Mouse (Mus musculus) hindbrain, embryonic 11.5 days (tissue): Measurements from ENCODE around the gene Mvb12b. TPM values are rescaled to one million over a fixed set of nuclear protein-coding genes. Genes with fewer than 3 reads are reported as not detected.

Experiments
- ATAC-seq: fragments of 200-750 bp; cut with Nextera tagmentation; 2 replicates; pipeline ENCODE4 v1.8.0; 2017; ENCODE audit warnings: mild to moderate bottlenecking, moderate TSS enrichment, moderate library complexity; ENCODE audit not compliant: low FRiP score
- DNase-seq: peaks from one replicate; pipeline ENCODE4 v3.0.0-alpha.2; 2015; ENCODE audit warnings: low spot score
- H3K27ac ChIP-seq: fragments of 300-500 bp; sonication (generic); 2 replicates; pipeline ENCODE4 v1.5.1; 2014; ENCODE audit warnings: mild to moderate bottlenecking, low read depth, low read length
- H3K27me3 ChIP-seq: fragments of 300-500 bp; sonication (generic); 2 replicates; pipeline ENCODE4 v1.6.1; 2014; ENCODE audit warnings: mild to moderate bottlenecking, low read length, moderate library complexity, mixed read lengths; ENCODE audit not compliant: control insufficient read depth, insufficient read depth
- H3K36me3 ChIP-seq: fragments of 300-500 bp; sonication (generic); 2 replicates; pipeline ENCODE4 v1.6.1; 2014; ENCODE audit warnings: mild to moderate bottlenecking, low read length, moderate library complexity, mixed read lengths; ENCODE audit not compliant: control insufficient read depth, insufficient read depth
- H3K4me1 ChIP-seq: fragments of 300-500 bp; sonication (generic); replicated peaks from 2 replicates; pipeline ENCODE4 v1.6.1; 2014; ENCODE audit warnings: low read length, mixed read lengths; ENCODE audit not compliant: control insufficient read depth, insufficient read depth
- H3K4me2 ChIP-seq: fragments of 300-500 bp; sonication (generic); replicated peaks from 2 replicates; pipeline ENCODE4 v1.6.1; 2014; ENCODE audit warnings: mild to moderate bottlenecking, low read depth, low read length
- H3K4me3 ChIP-seq: fragments of 300-500 bp; sonication (generic); 2 replicates; pipeline ENCODE4 v1.5.1; 2014; ENCODE audit warnings: low read depth, low read length
- H3K9ac ChIP-seq: fragments of 300-500 bp; sonication (generic); 2 replicates; pipeline ENCODE4 v1.6.1; 2014; ENCODE audit warnings: low read depth, low read length
- H3K9me3 ChIP-seq: fragments of 300-500 bp; sonication (generic); 2 replicates; pipeline ENCODE4 v1.6.1; 2016; ENCODE audit warnings: low read length; ENCODE audit not compliant: control insufficient read depth
- WGBS: fragments of 180-500 bp; shearing (Covaris S2); extraction: QIAGEN DNeasy Blood & Tissue Kit; methylation state at CpG from one replicate; pipeline ENCODE4 v1.1.7; 2014; 5-methylcytosine and 5-hydroxymethylcytosine counted together
- polyA plus RNA-seq: library from polyadenylated mRNA; unstranded; fragments of >200 nt; fragmentation: Nextera tagmentation; extraction: Ambion mirVana; gene quantifications from 2 replicates; pipeline ENCODE4 v1.2.1, GENCODE M21; 2014

The Mvb12b gene
- polyA plus RNA-seq, 1 experiment from 2014 or later = 42.4 TPM

DNA sequence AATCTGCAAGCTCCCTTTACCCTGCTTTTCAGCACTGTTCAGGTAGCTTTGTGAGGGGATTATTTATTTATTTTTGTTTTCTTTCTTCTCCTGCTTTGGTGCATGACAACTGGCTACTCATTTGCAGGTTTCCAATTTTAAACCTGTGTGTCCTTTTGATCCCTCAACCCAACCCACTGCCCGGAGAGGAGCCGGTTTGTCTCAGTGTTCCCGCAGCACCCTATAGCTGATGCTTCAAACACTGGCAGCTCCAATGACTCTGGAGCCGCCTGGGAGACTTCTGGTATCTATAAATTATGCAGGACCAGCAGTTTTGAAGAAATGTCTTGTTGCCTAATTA, 16.6 kb downstream of the Mvb12b start:
- no peak overlapping the region for H3K4me2 ChIP-seq
- ATAC-seq (no peak), DNase-seq (no peak)
- no peaks in the 10 kb centered on the region for H3K9me3 ChIP-seq
- no peak overlapping the region for H3K27ac ChIP-seq
- 87% methylated on average over 4 of the region's 4 CpGs for WGBS
- H3K36me3 ChIP-seq = 0 out of 2 replicates have a peak, but pooled peaks cover 3% of the 10 kb centered on the region
- peaks cover 11% of the 10 kb centered on the region; the same call in 1 of the 2 replicates for H3K4me1 ChIP-seq
- no peak overlapping the region for H3K9ac ChIP-seq
- H3K27me3 ChIP-seq = no peaks in the 10 kb centered on the region
- H3K4me3 ChIP-seq = no peak overlapping the region

DNA sequence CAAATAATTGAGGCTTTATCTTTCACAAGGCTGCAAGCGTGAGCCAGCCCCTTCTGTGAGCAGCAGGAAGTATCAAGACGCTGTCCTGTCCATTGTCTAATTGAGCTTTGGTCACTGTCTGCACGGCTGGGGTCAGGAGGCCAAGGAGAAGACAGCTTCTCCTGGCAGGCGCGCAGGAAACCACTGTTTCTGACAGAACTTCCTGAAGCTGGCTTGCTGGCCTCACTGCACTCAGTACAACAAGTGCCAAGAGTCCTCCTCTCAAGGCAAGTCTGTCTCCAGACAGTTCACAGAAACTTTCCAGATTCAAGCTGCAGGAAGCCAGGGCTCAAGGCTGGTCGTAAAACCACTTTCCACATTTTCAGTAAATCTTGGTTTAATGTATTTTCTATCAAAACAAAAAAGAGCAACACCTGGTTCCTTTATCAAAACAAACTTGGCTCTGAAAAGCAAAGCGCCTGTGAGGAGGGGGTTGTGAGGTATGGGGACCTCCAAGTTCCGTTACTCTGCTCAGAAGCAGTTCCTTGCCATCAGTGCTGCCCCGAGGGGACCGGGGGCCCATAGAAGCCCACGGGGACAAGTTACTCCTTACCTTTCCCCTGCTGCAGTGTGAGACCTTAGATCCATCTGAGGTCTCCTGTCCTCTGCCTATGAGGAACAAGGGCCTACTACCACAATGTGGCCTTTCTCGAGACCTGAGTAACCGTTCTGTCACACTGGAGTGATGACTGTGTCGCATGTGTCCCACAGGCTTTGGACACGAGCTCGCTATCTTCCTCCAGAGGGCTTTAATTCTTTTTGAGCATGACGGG, 17.2 kb downstream of the Mvb12b start:
- 63% methylated on average over 17 of the region's 17 CpGs for WGBS
- 0 out of 2 replicates have a peak, but pooled peaks cover 3% of the 10 kb centered on the region for H3K36me3 ChIP-seq
- H3K27ac ChIP-seq = no peak overlapping the region
- H3K9ac ChIP-seq = no peak overlapping the region
- no peak overlapping the region for H3K4me2 ChIP-seq
- ATAC-seq (no peak), DNase-seq (no peak)
- H3K4me1 ChIP-seq = peaks cover 7% of the 10 kb centered on the region; the same call in 1 of the 2 replicates
- H3K9me3 ChIP-seq = no peaks in the 10 kb centered on the region
- no peak overlapping the region for H3K4me3 ChIP-seq
- H3K27me3 ChIP-seq = no peaks in the 10 kb centered on the region

DNA sequence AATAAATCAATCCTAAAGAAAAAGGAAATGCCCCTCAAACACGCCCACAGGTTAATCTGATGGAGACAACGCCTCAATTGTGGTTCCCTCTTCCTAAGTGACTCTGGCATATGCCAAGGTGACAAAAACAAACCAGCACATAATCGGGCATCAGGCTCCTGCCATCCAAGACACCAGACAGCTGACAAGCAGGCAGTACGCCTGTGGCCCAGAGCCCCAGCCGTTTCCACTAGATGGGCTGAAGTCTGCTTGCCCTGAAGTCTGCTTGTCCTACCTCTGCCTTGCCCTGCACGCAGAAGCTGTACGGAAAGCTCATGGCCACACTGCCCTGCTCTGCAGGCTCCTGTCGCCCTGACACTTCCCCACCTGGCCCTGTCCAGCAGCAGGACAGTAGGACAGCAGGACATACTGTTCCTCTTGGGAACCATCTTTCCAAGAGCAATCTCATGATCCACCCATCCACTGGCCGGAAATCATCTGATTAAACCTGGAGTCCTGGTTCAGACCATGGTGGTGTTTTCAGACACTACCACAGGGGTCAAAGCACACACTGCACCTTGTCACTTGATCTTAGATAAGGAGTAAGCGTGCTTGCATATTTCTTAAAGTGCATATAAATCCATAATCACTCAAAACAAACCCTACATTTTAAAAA, 17.9 kb downstream of the Mvb12b start:
- Histone ChIP-seq H3K4me3 (no peak overlapping the region), H3K27me3 (no peaks in the 10 kb centered on the region), H3K27ac (no peak overlapping the region), H3K36me3 (0 out of 2 replicates have a peak, but pooled peaks cover 3% of the 10 kb centered on the region), H3K4me1 (peaks cover 4% of the 10 kb centered on the region; the same call in 1 of the 2 replicates), H3K4me2 (no peak overlapping the region), H3K9me3 (no peaks in the 10 kb centered on the region), H3K9ac (no peak overlapping the region)
- ATAC-seq = no peak
- WGBS = 81% methylated on average over 10 of the region's 10 CpGs
- no peak for DNase-seq

DNA sequence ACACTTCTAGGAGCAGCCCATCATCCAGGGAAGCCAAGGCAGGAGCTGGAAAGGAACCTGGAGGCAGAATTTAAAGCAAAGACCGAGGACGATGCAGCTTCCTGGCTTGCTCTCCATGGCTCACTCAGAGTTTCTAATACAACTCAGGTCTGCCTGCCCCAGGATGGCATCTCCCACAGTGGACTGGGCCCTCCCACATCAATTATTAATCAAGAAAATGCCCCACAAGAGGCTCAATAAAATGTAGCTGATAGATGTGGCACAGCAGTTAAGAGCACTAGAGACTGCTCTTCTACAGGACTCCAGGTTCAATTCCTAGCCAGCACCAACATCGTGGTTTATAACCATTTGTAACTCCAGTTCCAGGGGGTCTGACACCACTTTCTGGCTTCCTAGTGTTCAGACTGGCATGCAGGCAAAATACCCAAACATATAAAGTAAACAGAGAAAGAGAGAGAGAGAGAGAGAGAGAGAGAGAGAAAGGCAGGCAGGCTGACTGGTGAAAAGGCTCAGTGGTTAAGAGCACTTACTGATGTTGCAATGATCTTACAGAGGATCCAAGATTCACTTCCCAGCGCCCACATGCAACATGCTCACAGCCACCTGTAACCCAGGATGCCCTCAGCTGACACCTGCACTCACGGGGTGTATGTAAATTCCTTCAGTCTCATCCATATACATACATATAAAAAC, 18.6 kb downstream of the Mvb12b start:
- no peak for DNase-seq
- H3K9me3 ChIP-seq = no peaks in the 10 kb centered on the region
- peaks cover 4% of the 10 kb centered on the region; the same call in 1 of the 2 replicates for H3K4me1 ChIP-seq
- 82% methylated on average over 5 of the region's 5 CpGs for WGBS
- no peak overlapping the region for H3K9ac ChIP-seq
- H3K4me2 ChIP-seq = no peak overlapping the region
- ATAC-seq = no peak
- no peak overlapping the region for H3K4me3 ChIP-seq
- H3K27me3 ChIP-seq = no peaks in the 10 kb centered on the region
- H3K36me3 ChIP-seq = 0 out of 2 replicates have a peak, but pooled peaks cover 3% of the 10 kb centered on the region
- H3K27ac ChIP-seq = no peak overlapping the region

- no peak for DNase-seq
- no peak overlapping the region for H3K9ac ChIP-seq
- peaks cover 4% of the 10 kb centered on the region; the same call in 1 of the 2 replicates for H3K4me1 ChIP-seq
- H3K27me3 ChIP-seq = no peaks in the 10 kb centered on the region
- no peak overlapping the region for H3K4me3 ChIP-seq
- no peaks in the 10 kb centered on the region for H3K9me3 ChIP-seq
- H3K4me2 ChIP-seq = no peak overlapping the region
- ATAC-seq = no peak
- H3K27ac ChIP-seq = no peak overlapping the region
- no peaks in the 10 kb centered on the region for H3K36me3 ChIP-seq
- 85% methylated on average over 4 of the region's 4 CpGs for WGBS
Measured at GRCm38 (mm10) chr2:33868322-33868721, 19.4 kb downstream of the Mvb12b start.

GRCm38 (mm10) chr2:33856746-33857145, 31.0 kb downstream of the Mvb12b start:
- no peak for ATAC-seq
- WGBS = 69% methylated on average over 2 of the region's 2 CpGs
- Histone ChIP-seq H3K4me2 (no peak overlapping the region), H3K27ac (no peak overlapping the region), H3K36me3 (no peaks in the 10 kb centered on the region), H3K9me3 (no peaks in the 10 kb centered on the region), H3K9ac (no peak overlapping the region), H3K4me1 (no peaks in the 10 kb centered on the region), H3K27me3 (no peaks in the 10 kb centered on the region), H3K4me3 (no peak overlapping the region)
- DNase-seq = no peak

- Histone ChIP-seq H3K4me2 (no peak overlapping the region), H3K4me1 (no peaks in the 10 kb centered on the region), H3K9me3 (no peaks in the 10 kb centered on the region), H3K4me3 (no peak overlapping the region), H3K27ac (no peak overlapping the region), H3K27me3 (no peaks in the 10 kb centered on the region), H3K9ac (no peak overlapping the region), H3K36me3 (0 out of 2 replicates have a peak, but pooled peaks cover 3% of the 10 kb centered on the region)
- ATAC-seq (no peak), DNase-seq (no peak)
- WGBS = 85% methylated on average over 11 of the region's 11 CpGs
Measured at GRCm38 (mm10) chr2:33853011-33853976, 34.5 kb downstream of the Mvb12b start.
